Mouse (Mus musculus): Measurements from ENCODE around the gene Brd3os. TPM values are rescaled to one million over a fixed set of nuclear protein-coding genes. Genes with fewer than 3 reads are reported as not detected.

Brd3os gene
- polyA plus RNA-seq, 1 experiment from 2014 or later, result 3.7 TPM

- no peak overlapping the region for H3K27ac ChIP-seq (replicated peaks)
- H3K9ac ChIP-seq, result no peak overlapping the region
- peaks cover 17% of the 10 kb centered on the region for H3K4me1 ChIP-seq
- H3K4me2 ChIP-seq, result peak overlapping the region; percentile 92
- WGBS, result 70% methylated on average over 5 of the region's 5 CpGs
- H3K9me3 ChIP-seq, result no peaks in the 10 kb centered on the region
- H3K36me3 ChIP-seq, result peaks cover 43% of the 10 kb centered on the region
- no peaks in the 10 kb centered on the region for H3K27me3 ChIP-seq (replicated peaks)
- no peak overlapping the region for H3K4me3 ChIP-seq
- ATAC-seq (ENCODE audit: extremely low read depth, insufficient number of reproducible peaks, low FRiP score, low TSS enrichment), result no peak
These were observed 1.3 kb downstream of the Brd3os start for GRCm38 (mm10) chr2:27443450-27443708.

GRCm38 (mm10) chr2:27445910-27446309, 3.8 kb downstream of the Brd3os start:
- Histone ChIP-seq H3K4me1 (peaks cover 16% of the 10 kb centered on the region), H3K9me3 (no peaks in the 10 kb centered on the region), H3K27ac (replicated peaks) (no peak overlapping the region), H3K9ac (no peak overlapping the region), H3K4me3 (no peak overlapping the region), H3K36me3 (peaks cover 68% of the 10 kb centered on the region), H3K27me3 (replicated peaks) (no peaks in the 10 kb centered on the region), H3K4me2 (no peak overlapping the region)
- 82% methylated on average over 3 of the region's 3 CpGs for WGBS
- ATAC-seq (ENCODE audit: extremely low read depth, insufficient number of reproducible peaks, low FRiP score, low TSS enrichment), result no peak

- Histone ChIP-seq H3K4me3 (no peak overlapping the region), H3K4me1 (peaks cover 14% of the 10 kb centered on the region), H3K9ac (no peak overlapping the region), H3K27me3 (replicated peaks) (no peaks in the 10 kb centered on the region), H3K27ac (replicated peaks) (no peak overlapping the region), H3K36me3 (peaks cover 77% of the 10 kb centered on the region), H3K9me3 (no peaks in the 10 kb centered on the region), H3K4me2 (no peak overlapping the region)
- 88% methylated on average over 8 of the region's 8 CpGs for WGBS
- ATAC-seq (ENCODE audit: extremely low read depth, insufficient number of reproducible peaks, low FRiP score, low TSS enrichment), result no peak
These were observed 4.7 kb downstream of the Brd3os start for GRCm38 (mm10) chr2:27446812-27447211.

GRCm38 (mm10) chr2:27447782-27448181, 5.7 kb downstream of the Brd3os start:
- Histone ChIP-seq H3K4me1 (peaks cover 8% of the 10 kb centered on the region), H3K36me3 (peaks cover 87% of the 10 kb centered on the region), H3K9me3 (no peaks in the 10 kb centered on the region), H3K4me2 (no peak overlapping the region), H3K9ac (no peak overlapping the region), H3K27me3 (replicated peaks) (no peaks in the 10 kb centered on the region), H3K4me3 (no peak overlapping the region), H3K27ac (replicated peaks) (no peak overlapping the region)
- ATAC-seq (ENCODE audit: extremely low read depth, insufficient number of reproducible peaks, low FRiP score, low TSS enrichment), result no peak
- WGBS, result 86% methylated on average over 5 of the region's 5 CpGs

- H3K27me3 ChIP-seq (replicated peaks), result no peaks in the 10 kb centered on the region
- no peak overlapping the region for H3K4me2 ChIP-seq
- ATAC-seq (ENCODE audit: extremely low read depth, insufficient number of reproducible peaks, low FRiP score, low TSS enrichment), result no peak
- no peak overlapping the region for H3K27ac ChIP-seq (replicated peaks)
- no peaks in the 10 kb centered on the region; the same call in 1 of the 2 replicates for H3K4me1 ChIP-seq
- WGBS, result 83% methylated on average over 14 of the region's 14 CpGs
- H3K9me3 ChIP-seq, result no peaks in the 10 kb centered on the region
- H3K9ac ChIP-seq, result no peak overlapping the region
- H3K36me3 ChIP-seq, result peaks cover 100% of the 10 kb centered on the region
- no peak overlapping the region for H3K4me3 ChIP-seq
These were observed 8.1 kb downstream of the Brd3os start for GRCm38 (mm10) chr2:27450226-27450625.

- H3K4me2 ChIP-seq, result no peak overlapping the region
These were observed 17.6 kb downstream of the Brd3os start for GRCm38 (mm10) chr2:27459735-27460134.

GRCm38 (mm10) chr2:27460163-27460562, 18.0 kb downstream of the Brd3os start:
- Histone ChIP-seq H3K9ac (no peak overlapping the region), H3K27me3 (replicated peaks) (no peaks in the 10 kb centered on the region), H3K9me3 (no peaks in the 10 kb centered on the region), H3K4me3 (no peak overlapping the region), H3K36me3 (peaks cover 98% of the 10 kb centered on the region), H3K4me1 (no peaks in the 10 kb centered on the region), H3K4me2 (no peak overlapping the region), H3K27ac (replicated peaks) (no peak overlapping the region)
- no peak for ATAC-seq (ENCODE audit: extremely low read depth, insufficient number of reproducible peaks, low FRiP score, low TSS enrichment)
- 85% methylated on average over 5 of the region's 5 CpGs for WGBS

More at GRCm38 (mm10) chr2:27459735-27460134, 17.6 kb downstream of the Brd3os start:
- WGBS, result 86% methylated on average over 7 of the region's 7 CpGs
- no peak overlapping the region for H3K4me3 ChIP-seq
- peaks cover 100% of the 10 kb centered on the region for H3K36me3 ChIP-seq
- no peaks in the 10 kb centered on the region for H3K9me3 ChIP-seq
- ATAC-seq (ENCODE audit: extremely low read depth, insufficient number of reproducible peaks, low FRiP score, low TSS enrichment), result no peak
- H3K27me3 ChIP-seq (replicated peaks), result no peaks in the 10 kb centered on the region
- no peak overlapping the region for H3K27ac ChIP-seq (replicated peaks)
- H3K4me1 ChIP-seq, result no peaks in the 10 kb centered on the region
- no peak overlapping the region for H3K9ac ChIP-seq

- Histone ChIP-seq H3K9ac (no peak overlapping the region), H3K27ac (replicated peaks) (no peak overlapping the region), H3K9me3 (no peaks in the 10 kb centered on the region), H3K4me1 (no peaks in the 10 kb centered on the region), H3K4me3 (no peak overlapping the region), H3K36me3 (peaks cover 98% of the 10 kb centered on the region), H3K27me3 (replicated peaks) (no peaks in the 10 kb centered on the region), H3K4me2 (no peak overlapping the region)
- ATAC-seq (ENCODE audit: extremely low read depth, insufficient number of reproducible peaks, low FRiP score, low TSS enrichment), result no peak
- WGBS, result 62% methylated on average over 9 of the region's 9 CpGs
These were observed 18.5 kb downstream of the Brd3os start for GRCm38 (mm10) chr2:27460651-27461050.

GRCm38 (mm10) chr2:27461881-27462660, 19.9 kb downstream of the Brd3os start:
- Histone ChIP-seq H3K4me3 (no peak overlapping the region), H3K27me3 (replicated peaks) (no peaks in the 10 kb centered on the region), H3K9ac (no peak overlapping the region), H3K9me3 (no peaks in the 10 kb centered on the region), H3K36me3 (peaks cover 96% of the 10 kb centered on the region), H3K27ac (replicated peaks) (no peak overlapping the region), H3K4me2 (no peak overlapping the region), H3K4me1 (peaks cover 4% of the 10 kb centered on the region)
- ATAC-seq (ENCODE audit: extremely low read depth, insufficient number of reproducible peaks, low FRiP score, low TSS enrichment), result no peak
- WGBS, result 87% methylated on average over 4 of the region's 4 CpGs

GRCm38 (mm10) chr2:27462901-27463300, 20.8 kb downstream of the Brd3os start:
- no peak overlapping the region for H3K27ac ChIP-seq (replicated peaks)
- H3K4me3 ChIP-seq, result no peak overlapping the region
- ATAC-seq (ENCODE audit: extremely low read depth, insufficient number of reproducible peaks, low FRiP score, low TSS enrichment), result no peak
- no peak overlapping the region for H3K4me2 ChIP-seq
- H3K9me3 ChIP-seq, result no peaks in the 10 kb centered on the region
- no peak overlapping the region for H3K9ac ChIP-seq
- peaks cover 92% of the 10 kb centered on the region for H3K36me3 ChIP-seq
- H3K4me1 ChIP-seq, result peaks cover 12% of the 10 kb centered on the region
- H3K27me3 ChIP-seq (replicated peaks), result no peaks in the 10 kb centered on the region
- 92% methylated on average over 4 of the region's 4 CpGs for WGBS

- Histone ChIP-seq H3K4me2 (no peak overlapping the region), H3K9ac (peak overlapping the region; percentile 64), H3K27me3 (replicated peaks) (no peaks in the 10 kb centered on the region), H3K9me3 (no peaks in the 10 kb centered on the region), H3K27ac (replicated peaks) (no peak overlapping the region), H3K4me3 (no peak overlapping the region), H3K36me3 (peaks cover 47% of the 10 kb centered on the region), H3K4me1 (peaks cover 78% of the 10 kb centered on the region)
- ATAC-seq (ENCODE audit: extremely low read depth, insufficient number of reproducible peaks, low FRiP score, low TSS enrichment), result no peak
- 69% methylated on average over 4 of the region's 4 CpGs for WGBS
These were observed 27.3 kb downstream of the Brd3os start for GRCm38 (mm10) chr2:27469292-27469990.

- Histone ChIP-seq H3K36me3 (peaks cover 42% of the 10 kb centered on the region), H3K4me2 (no peak overlapping the region), H3K27ac (replicated peaks) (no peak overlapping the region), H3K4me1 (peaks cover 78% of the 10 kb centered on the region), H3K4me3 (no peak overlapping the region), H3K27me3 (replicated peaks) (no peaks in the 10 kb centered on the region), H3K9me3 (no peaks in the 10 kb centered on the region), H3K9ac (peak overlapping the region; percentile 50)
- 58% methylated on average over 3 of the region's 3 CpGs for WGBS
- ATAC-seq (ENCODE audit: extremely low read depth, insufficient number of reproducible peaks, low FRiP score, low TSS enrichment), result no peak
These were observed 27.8 kb downstream of the Brd3os start for GRCm38 (mm10) chr2:27469991-27470355.
